Mouse (Mus musculus) C2C12 (cell line): ENCODE measurements around the gene Psmb8.
"Not testable (repeated sequence)": the region's sequence is repeated elsewhere in the genome, so short reads cannot be mapped to it uniquely, and the experiment has no call there.

Experiments used
- CTCF ChIP-seq: IDR thresholded peaks from one replicate; pipeline ENCODE4 v1.5.1; 2011; ENCODE audit not compliant: control insufficient read depth, insufficient read depth, insufficient read length
- MAX ChIP-seq: IDR thresholded peaks from one replicate; pipeline ENCODE4 v1.6.1; 2011; ENCODE audit warnings: mild to moderate bottlenecking, control low read depth
- MYOD1 ChIP-seq: IDR thresholded peaks from one replicate; pipeline ENCODE4 v1.6.1; 2011; ENCODE audit warnings: low read depth; ENCODE audit not compliant: control insufficient read depth, insufficient read length
- USF1 ChIP-seq: IDR thresholded peaks from one replicate; pipeline ENCODE4 v1.6.1; 2011; ENCODE audit warnings: low read depth, mild to moderate bottlenecking, control low read depth, moderate library complexity

DNA sequence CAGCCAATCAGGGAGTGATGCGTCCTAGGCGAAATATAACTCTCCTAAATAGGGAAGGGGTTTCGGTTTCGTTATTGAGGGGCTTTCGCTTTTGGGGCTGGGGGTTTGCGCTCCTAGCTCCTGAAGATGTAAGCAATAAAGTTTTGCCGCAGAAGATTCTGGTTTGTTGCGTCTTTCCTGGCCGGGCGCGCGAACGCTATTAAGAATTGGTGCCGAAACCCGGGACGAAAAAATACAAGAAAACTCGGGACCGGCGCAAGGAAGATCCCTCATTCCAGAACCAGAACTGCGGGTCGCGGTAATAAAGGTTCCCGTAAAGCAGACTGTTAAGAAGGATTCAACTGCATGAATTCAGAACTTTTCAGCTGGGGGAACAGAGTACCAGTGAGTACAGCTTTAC lies 28.4 kb downstream of the Psmb8 start:
- TF ChIP-seq USF1, CTCF, MAX, MYOD1: not testable (repeated sequence)
